Mouse (Mus musculus) kidney, adult 18-20 months (tissue): ENCODE results near the gene Chrm4.

Source experiments
- DNase-seq: peaks from one replicate; pipeline ENCODE4 v3.0.0; 2021

The Chrm4 gene

DNA sequence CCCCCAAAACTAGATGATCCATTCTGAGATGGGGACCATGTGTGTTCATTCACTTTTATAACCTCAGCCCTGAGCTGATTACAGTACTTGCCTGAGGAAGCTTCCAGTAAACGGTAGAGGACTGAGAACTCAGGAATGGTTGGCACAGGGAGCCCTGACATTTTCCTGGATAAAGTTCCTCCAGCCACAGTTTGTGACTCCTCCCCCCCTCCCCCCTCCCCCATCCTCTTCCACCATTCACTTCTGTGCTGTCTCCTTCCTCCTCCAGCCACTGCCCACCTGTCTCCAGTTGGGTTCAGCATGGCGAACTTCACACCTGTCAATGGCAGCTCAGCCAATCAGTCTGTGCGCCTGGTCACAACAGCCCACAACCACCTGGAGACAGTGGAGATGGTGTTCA, at the start of gene Chrm4:
Chrm4 (plus strand) TSS at position 301 of the 400 bp plus-strand sequence.
- no peak for DNase-seq

DNA sequence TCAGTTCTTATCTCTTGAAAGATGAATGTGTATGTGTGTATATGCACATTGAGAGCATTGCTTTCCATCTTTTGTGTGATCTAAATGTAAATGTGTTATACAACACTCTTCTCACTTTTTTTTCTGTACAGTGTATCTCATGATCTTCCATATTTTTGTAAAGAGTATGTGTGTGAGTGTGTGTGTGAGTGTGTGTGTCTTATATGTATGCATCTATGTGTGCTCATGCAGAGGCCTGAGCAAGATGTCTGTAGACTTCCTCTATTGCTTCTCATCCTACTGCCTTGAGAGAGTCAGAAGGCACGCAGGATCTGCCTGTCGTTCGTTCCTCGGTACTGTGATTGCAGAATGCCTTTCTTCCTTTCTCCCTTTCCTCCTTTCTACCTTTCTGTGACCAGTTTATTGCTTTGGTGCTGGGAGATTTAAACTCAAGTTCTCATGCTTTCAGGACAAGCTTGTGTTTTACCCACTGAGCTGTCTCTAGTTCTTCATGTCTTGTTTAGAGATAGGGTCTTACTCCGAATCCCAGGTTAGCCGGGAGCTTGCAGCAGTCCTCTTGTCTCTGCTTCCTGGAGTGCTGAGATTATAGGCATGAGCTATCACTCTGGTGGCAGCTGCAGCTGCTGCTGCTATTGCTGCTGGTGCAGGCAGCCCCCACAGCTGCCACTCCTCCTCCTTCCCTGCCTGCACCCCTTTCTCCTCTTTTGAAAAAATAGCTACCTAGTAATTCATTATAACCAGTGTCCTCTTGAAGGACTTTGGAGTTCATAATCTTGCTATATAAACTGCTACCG, 48.5 kb upstream of the Chrm4 start:
- no peak for DNase-seq

DNA sequence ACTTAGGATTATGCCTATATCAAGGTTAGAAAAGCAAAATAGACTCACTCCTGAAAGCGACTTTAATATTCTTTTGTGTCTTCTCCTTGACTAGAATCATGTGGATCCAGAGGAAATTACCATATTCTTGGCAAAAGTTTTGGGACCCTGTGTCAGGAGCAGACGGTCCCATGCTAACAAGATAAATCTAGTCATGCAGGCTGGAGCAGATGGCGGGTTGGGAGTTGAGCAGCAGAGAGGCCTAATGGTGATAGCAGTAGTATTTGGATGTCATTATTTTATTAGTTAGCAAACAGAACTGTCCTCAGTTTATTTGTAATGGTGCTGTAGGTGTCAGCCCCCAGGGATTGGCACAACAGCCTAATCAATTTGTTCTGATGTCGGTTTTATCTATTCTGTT, 43.1 kb upstream of the Chrm4 start:
- no peak for DNase-seq

DNA sequence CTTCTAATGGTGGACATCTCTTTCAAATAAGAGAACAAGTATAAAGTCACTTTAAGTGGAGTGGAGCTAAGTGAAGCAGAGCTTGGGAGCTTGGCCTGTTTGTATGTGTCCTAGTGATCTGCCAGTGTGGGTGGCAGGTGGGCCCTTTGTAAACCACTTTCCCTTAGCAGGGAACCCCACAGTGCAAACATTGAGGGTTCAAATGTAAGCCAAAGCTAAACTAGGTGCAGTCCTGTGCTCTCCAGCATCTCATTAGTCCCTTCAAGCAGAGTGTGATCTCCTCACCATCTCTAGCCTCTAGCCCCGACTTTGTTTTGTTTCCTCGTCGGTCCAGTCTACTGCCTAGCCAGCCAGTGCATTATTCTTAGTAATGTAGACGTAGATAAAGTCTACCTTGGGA, 42.4 kb upstream of the Chrm4 start:
- no peak for DNase-seq

DNA sequence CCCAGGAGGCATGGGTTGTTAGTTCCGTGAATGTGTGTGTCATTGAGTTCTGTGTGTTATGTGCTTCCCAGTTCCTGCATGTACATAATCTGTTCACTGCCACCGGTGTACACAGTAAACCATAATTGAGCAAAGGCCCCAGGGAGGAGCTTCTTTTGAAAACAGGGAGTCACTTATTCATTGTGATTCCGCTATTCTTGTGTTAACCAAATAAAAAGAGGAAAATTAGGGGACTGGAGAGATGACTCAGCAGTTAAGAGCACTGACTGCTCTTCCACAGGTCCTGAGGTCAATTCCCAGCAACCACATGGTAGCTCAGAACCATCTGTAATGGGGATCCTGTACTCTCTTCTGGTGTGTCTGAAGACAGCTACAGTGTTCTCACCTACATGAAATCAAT, 32.3 kb upstream of the Chrm4 start:
- no peak for DNase-seq

DNA sequence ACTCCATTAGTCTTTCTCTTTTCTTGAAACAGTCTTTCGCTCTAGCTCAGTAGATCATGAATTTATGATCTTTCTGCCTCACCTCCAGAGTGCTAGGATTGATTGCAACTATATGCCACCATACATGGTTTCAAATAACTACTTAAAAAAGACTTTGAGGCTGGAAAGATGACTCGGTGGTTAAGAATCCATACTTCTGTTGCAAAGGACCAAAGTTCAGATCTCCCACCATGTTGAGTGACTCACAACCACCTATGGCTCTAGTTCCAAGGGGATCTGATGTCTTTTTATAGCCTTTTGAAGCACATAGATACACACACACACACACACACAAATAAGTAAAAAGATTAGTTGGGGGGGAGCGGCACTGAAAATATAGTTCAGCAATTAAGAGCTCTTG, 31.6 kb upstream of the Chrm4 start:
- DNase-seq: no peak

DNA sequence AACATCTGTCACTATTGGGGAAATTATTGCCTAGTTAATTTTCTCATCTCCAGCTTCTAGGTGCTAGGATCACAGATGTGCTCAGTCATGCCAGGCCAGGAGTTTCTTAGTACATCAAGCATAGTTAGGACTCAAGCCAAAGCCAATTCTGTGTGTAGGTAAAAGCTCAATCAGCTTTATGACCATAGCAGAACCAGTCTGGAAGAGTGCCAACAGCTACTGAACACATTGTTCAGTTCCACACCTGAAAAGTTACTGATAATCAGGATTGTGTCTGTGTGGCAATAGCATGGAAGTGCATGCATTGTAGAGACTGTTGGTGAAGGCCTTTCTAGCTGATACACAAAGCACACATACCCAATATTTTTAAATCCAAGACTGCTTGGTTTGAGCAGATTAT, 29.1 kb upstream of the Chrm4 start:
- DNase-seq: no peak

DNA sequence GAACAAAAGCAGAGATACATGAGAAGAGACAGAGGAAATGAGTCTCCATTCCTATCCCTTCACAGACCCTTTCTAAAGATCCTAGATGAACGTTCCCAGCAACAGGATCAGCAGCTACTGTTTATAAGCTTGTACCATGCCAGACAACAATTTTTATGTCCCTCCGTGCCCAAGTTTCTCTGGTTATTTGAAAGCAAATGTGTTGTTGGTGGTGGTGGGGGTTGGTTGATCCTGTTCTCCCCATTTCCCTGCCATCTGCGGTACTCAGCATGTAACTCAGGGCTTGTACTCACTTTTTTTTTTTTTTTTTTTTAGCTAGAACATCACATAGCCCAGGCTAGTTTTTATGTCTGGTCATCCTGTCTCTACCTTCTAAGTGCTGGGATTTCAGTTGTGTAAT, 27.9 kb upstream of the Chrm4 start:
- DNase-seq: no peak

DNA sequence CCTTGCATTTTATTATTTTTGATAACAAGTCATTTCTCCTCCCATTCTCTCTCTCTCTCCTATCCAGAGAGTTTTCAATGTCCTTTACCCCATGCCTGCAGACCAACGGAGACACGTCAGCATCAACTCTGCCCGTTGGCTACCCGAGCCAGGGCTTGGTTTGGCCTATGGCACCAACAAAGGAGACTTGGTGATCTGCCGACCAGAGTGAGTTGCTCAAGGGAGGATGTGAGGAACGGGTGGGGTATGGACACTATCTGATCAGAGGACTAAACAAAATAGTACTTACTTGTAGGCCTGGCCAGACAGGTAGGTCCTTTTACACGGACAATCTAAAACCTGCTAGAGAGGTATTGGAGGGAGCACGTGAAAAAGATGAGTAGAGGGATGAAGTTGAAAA, 26.6 kb upstream of the Chrm4 start:
- DNase-seq: no peak

DNA sequence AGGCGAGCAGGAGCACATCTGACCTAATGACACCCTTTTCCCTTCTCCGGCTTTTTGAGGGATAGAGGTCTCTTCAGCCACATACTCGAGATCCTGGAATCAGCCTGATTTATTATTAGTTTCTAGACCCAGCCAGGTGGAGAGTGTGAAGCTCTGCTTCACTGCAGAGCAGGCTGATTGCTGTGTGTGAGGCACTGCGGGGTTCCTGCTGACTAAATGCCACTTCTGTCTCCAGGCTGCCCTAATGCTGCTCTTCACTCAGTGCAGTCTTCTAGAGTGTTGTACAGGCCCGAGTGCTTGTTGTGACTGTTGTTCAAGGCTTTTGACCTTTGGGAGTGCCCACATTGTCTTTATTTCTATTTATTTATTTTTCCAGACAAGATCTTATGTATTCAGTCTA, 24.7 kb upstream of the Chrm4 start:
- no peak for DNase-seq

DNA sequence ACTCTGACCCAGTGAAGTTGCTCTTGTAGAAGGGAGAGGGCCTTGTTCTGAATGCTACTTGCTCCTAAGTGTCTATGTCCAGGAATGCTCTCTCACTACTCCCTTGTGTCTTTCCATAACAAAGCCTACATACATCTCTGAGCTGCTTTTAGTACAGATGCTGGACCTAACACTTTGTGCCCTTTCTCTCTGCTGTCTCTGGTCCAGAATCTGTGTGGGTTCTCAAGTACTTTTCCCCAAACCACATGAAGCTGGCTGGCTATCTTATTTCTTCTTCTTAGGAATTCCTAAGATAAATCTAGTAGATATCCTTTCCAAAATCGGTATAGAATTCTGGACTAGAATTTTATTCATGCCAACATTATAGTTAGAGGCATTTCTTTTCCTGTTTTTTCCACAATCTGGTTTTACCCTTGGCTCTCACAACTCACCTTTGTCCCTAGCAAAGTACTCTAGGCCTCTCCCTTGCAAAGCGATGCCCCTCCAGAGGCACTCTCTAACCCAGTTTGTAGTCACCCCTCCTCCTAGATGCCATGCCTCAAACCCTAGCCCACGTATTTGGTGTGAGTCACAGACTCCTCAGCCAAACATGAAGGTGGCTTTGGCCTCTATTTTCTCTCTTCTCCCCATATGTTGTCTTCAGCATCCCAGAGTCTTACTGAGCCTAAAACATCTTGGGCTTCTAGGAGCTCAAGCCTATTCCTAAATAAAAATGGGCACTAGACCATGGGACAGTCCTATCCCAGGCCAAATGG, 23.7 kb upstream of the Chrm4 start:
- no peak for DNase-seq

DNA sequence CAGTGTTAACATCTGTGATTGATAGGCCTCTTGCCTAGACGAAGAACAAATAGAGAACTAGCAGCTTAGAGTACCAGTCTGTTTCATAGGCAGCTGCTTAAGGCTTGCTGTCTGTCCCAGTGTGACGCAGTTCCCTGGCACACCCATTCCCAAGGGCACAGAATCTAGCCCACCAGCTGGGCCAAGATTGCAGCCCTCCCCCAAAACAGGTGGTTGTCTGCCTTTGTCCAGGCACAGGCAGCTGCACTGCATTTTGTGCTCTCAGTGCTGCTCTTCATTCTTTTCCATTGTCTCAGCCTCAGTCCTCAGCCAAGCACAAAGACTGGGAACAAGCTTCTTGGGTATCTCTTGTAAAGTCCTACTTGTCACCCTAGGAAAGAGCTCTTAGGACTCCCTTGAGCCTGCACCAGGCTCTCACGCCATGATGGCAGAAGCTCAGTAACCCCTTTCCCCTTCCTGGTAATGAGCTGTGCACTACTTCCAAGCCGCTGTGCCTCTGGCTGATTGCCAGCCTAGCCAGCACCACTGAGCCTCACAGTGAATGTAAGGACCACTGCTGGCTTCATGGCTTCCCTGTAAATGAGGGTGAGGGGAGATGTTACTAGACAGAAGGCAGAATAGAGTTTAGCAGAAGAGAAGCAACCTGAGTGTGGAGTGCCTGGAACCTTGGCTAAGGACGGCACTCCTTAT, 22.3 kb upstream of the Chrm4 start:
- no peak for DNase-seq

DNA sequence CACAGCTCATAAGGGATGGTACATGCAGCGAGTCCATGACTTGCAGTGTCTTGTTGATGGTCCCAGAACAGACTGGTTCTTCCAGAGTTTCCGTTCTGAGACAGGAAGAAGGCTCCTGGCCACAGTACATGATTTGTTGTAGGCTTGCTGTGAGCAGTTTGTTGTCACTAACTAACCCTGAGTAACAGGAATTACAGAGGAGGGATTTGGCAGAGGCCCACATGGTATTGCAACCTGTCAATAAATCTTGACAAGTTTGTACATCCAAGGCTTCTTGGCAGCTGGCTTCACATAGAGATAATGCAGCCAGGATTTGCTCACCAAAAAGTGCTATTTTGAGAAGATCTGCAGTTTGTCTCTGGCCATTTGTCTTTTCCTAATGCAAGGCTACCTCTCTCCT, 20.9 kb upstream of the Chrm4 start:
- DNase-seq: no peak

DNA sequence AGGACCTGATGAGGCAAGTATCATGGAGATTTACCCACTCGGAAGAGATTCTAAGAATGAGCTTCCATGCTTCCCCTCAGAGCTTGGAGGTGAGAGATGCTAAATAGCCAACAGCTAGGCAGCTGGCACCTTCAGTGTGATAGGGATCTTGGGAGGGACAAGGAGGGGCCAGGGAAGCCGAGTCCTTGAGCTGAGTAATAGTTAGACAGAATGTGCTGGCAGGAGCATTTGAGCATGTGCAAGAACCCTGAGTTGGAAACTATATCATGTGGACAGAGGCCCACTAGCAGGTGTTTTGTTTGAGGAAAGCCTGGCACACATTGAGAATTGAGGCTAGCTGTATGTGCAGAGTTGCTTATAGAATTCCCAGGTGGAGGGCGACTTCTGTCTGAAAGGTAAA, 14.4 kb upstream of the Chrm4 start:
- DNase-seq: no peak

DNA sequence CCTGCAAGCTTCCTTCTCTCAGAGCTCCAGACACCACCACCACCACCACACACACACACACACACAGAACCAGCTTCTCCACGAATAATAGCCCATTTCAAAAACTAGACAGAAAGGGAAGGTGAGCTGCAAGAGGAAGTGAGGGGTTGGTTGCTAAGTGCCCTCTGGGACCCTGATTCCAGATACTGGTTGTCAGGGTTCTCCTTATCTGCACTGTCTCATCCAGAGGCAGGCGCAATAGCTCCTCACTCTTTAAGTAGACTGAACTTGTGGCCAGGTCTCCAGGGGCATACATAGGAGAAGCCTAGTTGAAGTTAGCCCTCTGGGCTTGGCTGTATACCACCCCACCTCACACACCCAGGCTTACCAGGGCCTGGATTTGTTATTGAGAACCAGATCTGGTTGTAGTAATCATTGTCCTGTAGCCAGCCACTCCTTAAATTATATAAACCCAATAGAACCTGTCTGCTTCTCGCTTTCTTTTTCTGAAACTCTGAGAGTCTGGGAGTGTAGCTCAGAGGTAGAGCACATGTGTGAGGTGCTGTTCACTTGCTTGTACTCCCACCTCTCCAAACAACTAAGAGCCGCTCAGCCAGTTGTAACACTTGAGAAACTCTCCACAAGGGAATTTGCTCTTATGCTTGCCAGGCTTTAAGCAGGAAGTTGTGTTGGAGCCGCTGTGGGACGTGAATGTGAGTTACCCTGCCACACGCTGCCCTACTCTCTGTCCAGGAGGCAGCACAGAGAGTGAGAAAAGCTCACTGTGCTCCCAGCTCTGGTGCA, 13.5 kb upstream of the Chrm4 start:
- no peak for DNase-seq

DNA sequence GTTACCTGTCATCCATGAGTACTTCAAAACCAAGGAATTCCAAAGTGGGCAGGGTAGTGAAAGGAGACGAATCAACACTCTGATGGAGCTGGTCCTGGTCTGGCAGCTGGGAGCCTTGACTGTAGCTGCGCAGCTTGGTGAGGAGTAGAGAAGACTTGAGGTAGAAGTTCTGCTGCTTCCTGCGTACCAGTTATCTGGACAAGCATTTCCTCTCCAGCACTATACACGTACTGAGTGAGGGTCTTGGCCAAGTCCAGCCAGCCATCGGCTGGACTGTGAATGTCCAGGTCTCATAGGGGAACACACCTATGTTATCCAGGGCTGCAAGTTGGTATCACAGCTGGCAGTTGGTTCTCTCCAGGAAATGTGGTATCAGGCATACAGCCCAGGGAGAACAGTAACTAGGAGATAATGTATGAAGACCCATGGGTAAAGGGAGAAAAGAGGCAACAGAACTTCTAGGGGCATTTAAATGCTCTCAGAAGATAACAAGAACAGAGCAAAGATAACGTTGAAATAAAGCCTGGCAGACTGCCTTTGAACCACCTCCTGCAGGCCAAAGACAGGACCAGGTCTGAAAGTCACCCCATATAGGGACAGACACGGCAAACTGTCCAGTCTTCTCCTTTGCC, 10.6 kb upstream of the Chrm4 start:
- DNase-seq: no peak

DNA sequence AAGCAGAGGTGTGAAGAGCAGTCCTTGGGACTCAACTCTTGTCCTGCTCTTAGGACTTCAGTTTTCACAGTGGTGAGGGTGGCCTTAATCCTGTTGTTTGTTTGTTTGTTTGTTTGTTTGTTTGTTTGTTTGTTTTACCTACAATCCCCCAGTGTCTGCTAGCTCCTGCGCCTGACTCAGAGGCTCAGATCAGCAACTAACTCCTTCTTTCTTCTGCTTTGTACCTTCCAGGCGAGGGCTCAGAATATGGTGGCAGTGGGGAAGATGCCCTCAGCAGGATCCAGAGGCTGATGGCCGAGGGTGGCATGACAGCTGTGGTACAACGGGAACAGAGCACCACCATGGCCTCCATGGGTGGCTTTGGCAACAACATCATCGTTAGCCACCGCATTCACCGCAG, 10.0 kb upstream of the Chrm4 start:
- no peak for DNase-seq

DNA sequence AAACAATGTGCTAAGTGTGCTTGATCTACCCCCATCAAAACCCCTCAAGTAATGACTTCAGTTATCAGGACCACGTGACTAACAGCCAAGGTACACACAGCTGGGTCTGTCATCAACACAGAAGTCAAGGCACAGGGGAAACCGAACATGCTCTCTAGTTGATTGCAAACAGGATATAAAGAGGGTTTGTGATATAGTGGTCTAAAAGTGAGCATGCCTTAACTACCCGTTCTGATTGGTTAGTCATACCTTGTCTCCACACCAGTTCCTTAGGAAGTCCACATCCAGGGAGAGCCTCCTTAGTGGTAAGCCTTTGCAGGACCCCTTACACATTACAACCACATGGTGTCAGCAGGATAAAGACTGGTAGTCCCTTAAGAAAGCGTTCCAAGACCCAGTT, 6.9 kb upstream of the Chrm4 start:
- no peak for DNase-seq

DNA sequence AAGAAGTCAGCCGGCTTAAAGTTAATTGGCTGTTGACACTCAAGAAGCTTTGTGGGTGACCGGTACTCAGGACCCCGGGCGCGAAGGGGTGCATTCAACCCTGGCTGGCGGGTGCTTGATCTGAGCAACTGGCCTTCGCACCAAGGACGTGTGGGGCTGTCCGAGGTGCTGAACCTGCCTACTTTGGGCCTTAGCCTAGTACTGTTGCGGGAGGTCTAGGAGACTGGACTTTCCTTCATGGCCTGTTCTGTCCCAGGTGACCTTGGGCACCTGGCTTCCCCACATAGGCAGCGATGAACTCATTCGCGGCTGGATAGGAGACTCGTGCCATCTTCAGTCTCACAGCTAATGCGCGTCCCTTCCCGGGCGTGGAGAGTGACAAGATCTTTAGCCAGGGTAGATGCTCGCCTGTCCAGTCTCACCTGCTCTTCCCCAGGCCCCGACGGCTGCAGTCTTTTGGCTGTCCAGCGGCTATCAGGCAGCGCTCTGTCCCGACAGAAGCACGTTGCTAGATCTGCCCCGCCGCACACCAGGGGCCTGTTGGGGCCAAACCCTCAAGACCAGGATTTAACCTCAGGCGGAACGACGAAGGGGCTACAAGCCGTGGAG, 5.8 kb upstream of the Chrm4 start:
- DNase-seq: peak; percentile 83

DNA sequence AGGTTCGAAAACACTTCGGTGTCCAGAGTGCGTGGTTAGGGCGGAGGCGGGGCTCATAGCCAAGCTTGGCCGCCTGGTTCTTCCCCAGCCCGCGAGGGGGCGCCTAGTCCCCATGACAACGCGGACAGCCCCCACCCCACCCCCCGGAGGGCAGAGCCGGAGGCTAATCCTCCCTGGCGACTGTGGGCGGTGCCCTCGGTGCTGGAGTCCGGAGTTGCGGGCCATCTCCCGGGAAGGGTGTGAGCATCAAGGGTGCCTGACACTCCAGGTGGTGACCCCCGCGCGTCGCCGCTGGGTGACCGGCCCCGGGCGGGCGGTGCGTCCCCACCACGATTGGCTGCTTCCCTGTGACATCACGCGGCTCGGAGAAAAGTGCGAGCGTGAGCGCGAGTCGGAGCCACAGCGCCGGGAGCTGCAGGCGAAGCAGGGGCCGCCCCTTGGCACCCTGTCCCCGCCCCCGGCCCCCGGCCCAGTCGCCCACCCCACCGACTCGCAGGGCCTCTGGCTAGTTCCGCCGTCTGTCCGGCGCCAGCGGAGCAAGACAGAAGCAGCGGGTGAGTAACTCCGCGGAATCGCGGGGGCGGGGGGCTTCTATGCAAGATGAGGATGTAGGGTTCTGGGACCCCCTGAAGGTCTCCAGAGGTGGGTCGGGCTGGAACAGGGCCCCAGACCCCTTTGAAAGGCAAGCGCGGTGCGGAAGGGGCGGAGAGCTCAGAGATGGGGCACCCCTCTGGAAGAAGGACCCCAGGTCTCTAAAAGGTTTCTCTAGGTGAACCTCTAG, 5.1 kb upstream of the Chrm4 start:
- peak; percentile 43 for DNase-seq
